Mouse (Mus musculus): ENCODE measurements around the gene Shisa5. TPM values are rescaled to one million over a fixed set of nuclear protein-coding genes. Genes with fewer than 3 reads are reported as not detected.

Gene Shisa5
- 10 to 100 TPM; 46.0 to 56.0 TPM for total RNA-seq (2021)
- long read RNA-seq, transcript Shisa5-202 (6 exons, 1,910 nt), result minor isoform, 5 of 63 reads
- long read RNA-seq, transcript Shisa5-201 (6 exons, 1,834 nt), result minor isoform, 15 of 63 reads
- long read RNA-seq, transcript Shisa5-203 (4 exons, 1,038 nt), result major isoform, 42 of 63 reads
- long read RNA-seq, partial matches to known transcripts, result 1 of 63 reads
- long read RNA-seq, other reads (novel, unspliced or antisense), result 0 of 63 reads

DNA sequence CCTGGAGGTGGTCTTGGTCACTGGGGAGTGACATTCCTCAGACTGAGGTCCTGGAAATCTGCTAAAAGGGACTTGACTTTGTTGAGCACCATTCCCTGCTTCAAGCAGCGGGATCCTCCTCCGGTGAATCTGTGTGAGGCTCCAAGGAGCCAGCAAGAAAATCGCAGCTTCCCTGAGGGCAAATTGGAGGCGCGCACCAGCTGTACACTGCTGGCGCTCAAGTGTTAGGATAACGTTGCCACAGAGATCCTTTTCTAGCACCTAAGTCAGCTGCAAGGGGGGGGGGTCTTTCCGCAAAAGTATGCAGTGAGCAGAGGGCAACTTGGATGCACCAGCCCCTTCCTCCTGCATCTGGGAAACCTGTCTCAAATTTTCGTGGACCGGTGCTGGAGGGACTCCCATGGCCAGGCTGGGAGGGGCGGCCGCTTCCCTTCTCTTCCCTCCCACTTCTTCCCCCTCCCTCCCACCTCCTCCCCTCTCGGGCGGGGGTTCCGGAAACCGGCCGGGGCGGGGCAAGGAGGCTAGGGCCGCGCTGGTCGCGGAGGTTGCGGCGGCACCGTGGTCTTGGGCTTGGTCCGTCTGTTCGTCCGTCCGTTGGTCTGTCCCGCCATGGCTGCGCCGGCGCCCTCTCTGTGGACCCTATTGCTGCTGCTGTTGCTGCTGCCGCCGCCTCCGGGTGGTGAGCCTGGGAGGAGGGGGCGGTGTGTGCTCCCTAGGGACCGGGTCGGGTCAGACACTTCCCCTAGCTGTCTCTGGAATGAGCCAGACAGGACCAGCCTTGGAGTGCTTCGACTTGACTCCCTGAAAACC lies at the start of gene Shisa5:
Shisa5 (plus strand) TSS at position 480 of the 810 bp plus-strand sequence.
- DNase-seq (ENCODE audit: low spot score in 2 of 2), result no peak

DNA sequence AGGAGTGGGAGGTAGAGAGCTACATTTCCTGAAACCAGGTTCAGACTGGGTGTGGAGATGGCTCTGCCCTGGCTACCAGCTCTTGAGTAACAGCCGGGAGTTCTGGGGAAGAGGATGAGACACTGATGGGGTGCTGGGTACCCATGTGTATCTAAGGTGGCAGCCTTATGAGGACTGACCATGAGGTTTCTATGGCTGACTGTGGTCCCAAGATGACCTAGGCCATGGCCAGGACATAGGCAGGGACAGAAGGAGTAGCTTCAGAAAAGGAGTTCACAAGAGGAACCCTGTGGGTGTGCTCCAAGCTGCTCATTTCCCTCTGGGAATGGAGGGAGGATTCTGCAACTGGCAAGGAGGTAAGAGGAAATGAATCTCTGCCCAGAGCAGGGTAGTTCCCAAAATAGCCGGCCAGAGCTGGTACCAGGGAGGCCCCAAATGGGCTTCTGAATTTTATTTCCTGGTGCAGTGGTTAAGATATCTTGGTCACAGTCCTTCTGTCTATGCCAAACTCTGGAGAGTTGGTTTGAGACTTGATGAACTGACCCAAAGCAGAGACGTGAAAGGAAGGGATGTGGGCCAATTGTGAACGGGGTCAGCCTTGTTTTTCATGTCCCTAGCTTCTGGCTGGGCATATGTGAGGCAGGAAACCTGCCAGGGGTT lies 48.4 kb upstream of the Shisa5 start:
- DNase-seq (ENCODE audit: low spot score in 2 of 2), result no peak

DNA sequence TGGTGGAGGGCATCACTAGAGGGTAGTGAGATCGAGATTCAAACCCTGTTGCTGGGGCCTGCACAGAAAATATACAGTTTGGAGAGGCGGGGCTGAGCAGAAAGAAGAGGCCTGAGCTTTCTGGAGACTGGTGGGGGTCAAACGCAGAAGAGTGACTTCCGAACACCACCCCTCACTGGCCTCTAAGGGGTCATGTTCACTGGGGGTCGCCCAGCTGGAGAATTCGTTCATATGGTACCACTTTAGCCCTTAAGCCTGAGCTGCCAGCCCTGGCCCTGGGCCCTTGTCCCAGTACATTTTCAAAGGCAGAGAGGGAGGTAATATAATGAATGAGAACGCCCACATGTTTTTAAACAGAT lies 47.9 kb upstream of the Shisa5 start:
- DNase-seq (ENCODE audit: low spot score in 2 of 2), result peak in 1 of 2 experiments; percentile 38

GRCm38 (mm10) chr9:108991428-108992084 lies 46.8 kb upstream of the Shisa5 start, which contains the start of gene Pfkfb4:
Gene Pfkfb4, plus strand, starts transcription at chr9:108991778.
- peak; percentile 93 to 96 for DNase-seq (ENCODE audit: low spot score in 2 of 2)

DNA sequence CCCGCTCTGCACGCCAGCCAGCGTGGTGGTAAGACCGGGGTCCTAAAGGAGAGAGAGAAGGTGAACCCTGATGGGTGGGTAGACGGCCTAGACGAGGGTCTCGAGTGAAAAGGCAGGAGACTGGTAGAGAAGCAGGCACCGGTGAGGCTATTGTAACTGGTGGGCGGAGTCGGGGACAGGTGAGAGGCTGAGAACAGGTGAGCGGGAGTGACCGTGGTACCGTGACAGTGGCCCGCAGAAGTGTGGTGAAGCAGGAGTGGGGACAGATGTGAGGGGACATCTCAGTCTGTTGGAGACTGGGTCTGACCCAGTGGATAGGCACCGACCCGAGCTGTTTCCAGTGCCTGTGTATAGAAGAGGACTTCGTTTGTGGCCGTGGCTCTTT lies 46.3 kb upstream of the Shisa5 start:
- DNase-seq (ENCODE audit: low spot score in 2 of 2), result no peak

- peak in 1 of 2 experiments; percentile 37 for DNase-seq (ENCODE audit: low spot score in 2 of 2)
Observed at GRCm38 (mm10) chr9:108992620-108993361, 45.6 kb upstream of the Shisa5 start.

- DNase-seq (ENCODE audit: low spot score in 2 of 2), result no peak
Observed at GRCm38 (mm10) chr9:108996411-108996810, 42.0 kb upstream of the Shisa5 start.

DNA sequence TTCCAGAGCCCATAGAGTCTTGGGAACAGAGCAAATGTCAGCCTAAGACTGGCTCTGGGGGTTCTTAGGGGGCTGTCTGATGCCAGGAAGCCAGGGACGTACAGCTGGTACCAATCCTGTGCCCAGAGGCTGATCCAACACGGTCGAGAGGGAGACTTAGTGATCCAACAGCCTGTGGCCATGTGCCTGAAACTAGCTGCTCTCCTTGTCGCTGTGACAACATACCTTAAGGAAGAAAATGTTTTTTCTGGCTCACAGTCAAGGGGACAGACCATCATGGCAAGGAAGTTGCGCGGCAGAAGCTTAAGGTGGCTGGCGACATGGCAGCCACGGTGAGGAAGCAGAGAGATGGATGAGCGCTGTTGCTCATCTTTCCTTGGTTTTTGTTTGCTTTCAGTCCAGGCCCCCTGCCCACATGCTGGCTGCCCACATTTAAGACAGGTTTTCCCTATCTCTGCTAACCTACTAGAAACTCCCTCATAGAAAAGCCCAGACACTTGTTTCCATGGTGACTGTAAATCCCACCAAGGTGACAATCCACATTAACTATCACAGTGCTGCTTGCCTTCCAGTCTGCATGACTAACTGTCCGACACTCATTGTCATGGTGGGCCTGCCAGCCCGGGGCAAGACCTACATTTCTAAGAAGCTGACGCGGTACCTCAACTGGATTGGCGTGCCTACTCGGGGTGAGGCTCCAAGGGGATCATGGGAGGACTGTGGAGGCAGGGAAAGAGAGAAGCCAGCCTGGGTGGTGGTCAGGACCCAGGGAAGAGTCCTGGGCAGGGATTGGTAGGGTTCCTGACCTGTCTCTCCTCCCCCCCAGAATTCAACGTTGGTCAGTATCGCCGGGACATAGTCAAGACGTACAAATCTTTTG lies 39.8 kb upstream of the Shisa5 start:
- no peak for DNase-seq (ENCODE audit: low spot score in 2 of 2)

DNA sequence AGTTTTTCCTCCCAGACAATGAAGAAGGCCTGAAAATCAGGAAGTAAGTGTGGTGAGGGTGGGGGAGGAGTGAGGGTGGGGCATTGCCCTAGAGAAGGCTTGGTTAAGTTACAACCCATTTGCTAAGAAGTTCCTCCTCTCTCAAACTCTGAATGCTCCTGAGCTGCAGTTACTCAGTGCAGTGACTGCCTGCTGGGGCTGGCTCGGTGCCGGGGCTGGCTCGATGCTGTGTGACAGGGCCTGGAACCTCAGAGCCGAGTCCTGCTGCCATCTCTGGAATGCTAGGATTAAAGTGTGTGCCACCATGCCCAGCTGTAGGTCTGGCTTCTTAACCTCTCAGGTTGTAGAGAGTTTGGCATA lies 39.2 kb upstream of the Shisa5 start:
- DNase-seq (ENCODE audit: low spot score in 2 of 2), result no peak

DNA sequence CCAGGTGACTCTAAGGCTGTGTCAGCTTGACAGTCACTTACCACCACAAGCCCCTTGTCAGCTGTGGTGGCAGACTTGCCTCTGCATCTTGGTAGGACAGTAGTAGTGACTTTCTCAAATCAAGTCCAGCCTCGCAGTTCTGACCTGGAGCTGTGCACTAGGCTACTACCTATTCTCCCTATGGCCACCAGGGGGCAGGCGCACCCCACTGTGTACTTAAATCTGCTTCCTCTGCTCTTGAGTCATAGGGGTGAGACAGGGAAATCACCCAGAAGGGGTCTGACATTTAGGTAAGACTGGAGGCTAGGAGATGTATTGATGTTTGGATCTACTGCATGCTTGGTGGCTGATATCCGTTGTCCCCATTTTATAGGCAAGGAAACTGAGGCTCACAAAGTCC lies 37.6 kb upstream of the Shisa5 start:
- DNase-seq (ENCODE audit: low spot score in 2 of 2), result peak in 1 of 2 experiments; percentile 81

GRCm38 (mm10) chr9:109003201-109003600 lies 35.2 kb upstream of the Shisa5 start:
- peak in 1 of 2 experiments; percentile 56 for DNase-seq (ENCODE audit: low spot score in 2 of 2)

DNA sequence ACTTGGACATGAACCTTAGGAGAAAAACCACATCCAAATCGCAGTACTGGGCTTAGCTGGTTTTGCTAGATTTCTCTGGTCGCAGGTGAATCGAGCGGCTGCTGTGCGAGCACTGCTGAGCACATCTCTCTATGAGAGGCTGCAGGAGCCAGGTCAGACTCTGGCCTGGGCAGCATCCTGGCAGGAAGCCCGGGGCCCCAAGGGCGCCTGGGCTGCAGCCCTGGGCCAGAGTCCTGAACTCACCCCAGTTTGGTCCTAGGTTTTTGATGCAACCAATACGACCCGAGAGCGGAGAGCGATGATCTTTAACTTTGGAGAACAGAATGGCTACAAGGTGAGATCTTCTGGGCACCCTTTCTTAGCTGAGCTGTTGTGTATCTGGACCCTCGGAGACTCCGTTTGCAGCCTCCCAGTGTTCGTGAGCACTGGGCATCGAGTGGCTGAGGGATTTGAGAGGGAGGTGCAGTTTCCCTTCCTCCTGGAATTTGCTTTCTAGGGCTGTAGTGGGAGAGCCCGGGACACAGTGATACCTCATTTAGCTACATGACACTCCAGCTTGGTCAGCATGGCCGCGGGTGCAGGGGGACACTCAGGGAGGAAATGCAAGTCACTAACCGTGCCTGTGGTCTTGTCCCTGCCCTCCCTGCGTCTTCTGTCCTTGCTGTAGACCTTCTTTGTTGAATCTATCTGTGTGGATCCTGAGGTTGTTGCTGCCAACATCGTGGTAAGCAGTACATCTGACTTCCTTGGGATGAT lies 31.2 kb upstream of the Shisa5 start:
- DNase-seq (ENCODE audit: low spot score in 2 of 2), result no peak

DNA sequence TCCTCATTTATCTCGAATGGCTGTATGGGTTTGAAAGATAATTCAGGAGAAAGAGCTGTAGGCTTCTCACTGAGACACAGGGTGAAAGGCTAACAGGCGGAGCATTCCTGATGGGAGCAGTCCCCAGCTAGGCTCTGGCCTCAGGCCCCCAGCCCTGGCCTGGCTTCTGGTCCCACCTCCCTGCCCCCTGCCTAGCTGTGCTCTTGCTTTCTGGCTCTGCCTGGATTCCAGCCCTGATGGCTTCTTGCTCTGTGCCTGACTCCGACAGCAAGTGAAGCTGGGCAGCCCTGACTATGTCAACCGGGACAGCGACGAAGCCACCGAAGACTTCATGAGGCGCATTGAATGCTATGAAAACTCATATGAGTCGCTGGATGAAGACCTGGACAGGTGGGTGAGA lies 30.3 kb upstream of the Shisa5 start:
- no peak for DNase-seq (ENCODE audit: low spot score in 2 of 2)

DNA sequence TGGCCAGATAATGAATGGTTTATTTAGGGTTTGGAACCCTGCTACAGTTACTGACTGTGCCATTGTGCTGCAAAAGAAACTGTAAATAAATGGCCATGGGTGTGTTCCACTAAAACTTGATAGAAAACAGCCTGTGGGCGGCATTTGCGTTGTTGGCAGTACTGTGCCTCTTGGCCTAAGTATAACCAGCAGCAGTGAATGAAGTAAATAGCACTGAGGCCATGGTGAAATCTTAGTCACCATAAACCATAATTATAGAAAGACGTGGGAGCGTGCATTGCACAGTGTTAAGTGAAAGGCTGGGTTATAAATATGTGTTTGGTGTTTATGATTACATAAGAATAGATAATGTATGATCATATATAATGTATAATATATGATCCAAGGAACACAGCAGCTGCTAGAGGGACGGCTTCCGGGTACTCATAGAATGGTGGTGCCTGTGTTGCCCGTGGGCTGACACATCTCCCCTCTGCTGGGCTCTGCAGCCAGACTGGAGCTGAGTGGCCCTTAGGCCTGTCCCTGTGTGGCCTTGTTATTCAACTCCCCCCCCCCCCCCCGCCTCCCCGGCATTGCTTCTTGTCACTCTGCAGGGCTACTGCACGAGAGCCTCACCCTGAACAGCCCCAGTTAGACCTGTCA lies 29.2 kb upstream of the Shisa5 start:
- peak in 1 of 2 experiments; percentile 50 for DNase-seq (ENCODE audit: low spot score in 2 of 2)

DNA sequence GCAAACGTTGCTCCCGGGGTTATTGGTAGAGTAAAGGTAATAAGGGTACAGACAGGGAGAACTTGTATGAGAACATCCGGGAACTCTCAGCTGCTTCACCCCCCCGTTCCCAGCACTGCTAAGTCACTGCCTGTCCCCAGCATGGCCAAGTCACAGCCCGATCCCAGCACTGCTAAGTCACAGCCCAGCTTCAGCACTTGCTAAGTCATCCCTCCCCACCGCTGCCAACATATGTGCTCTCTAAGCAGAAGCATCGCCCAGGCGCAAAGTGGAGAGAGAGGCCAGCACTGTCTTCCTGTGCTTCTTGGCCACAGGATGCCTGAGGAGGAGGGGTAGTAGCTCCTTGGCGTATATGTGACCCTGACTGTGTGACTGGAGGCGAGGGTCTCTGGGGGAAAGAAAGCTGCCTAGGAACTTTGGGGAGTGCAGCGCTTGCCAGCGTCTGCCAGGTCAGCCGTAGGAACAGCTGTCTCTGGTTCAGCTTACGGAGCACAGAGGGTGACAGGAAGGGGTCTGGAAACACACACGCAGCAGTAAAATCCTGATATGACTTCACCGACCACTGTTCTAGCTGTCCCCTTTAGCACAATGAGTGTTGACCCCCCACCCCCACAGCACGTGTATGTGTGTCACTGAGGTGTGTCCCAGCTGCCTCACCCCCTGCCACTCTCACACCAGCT lies 28.6 kb upstream of the Shisa5 start:
- no peak for DNase-seq (ENCODE audit: low spot score in 2 of 2)

DNA sequence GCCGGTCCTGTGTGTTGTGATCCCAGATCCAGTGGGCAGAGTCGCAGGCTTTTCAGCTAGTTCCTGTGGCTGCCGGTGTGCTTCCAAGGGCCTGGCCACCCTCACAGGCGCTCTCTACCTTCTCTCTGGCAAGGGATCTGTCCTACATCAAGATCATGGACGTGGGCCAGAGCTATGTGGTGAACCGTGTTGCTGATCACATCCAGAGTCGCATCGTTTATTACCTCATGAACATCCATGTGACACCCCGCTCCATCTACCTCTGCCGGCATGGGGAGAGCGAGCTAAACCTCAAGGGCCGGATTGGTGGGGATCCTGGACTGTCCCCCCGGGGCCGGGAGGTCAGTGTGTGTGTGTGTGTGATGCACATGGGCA lies 28.1 kb upstream of the Shisa5 start:
- DNase-seq (ENCODE audit: low spot score in 2 of 2), result no peak

- no peak for DNase-seq (ENCODE audit: low spot score in 2 of 2)
Observed at GRCm38 (mm10) chr9:109015397-109015796, 23.0 kb upstream of the Shisa5 start.

GRCm38 (mm10) chr9:109016973-109017604 lies 21.3 kb upstream of the Shisa5 start:
- DNase-seq (ENCODE audit: low spot score in 2 of 2), result no peak

Measured in layer of hippocampus, adult 18-20 months (tissue).